Mouse (Mus musculus) hematopoietic multipotent progenitor cell, adult 10-12 weeks (in vitro differentiated cells): ENCODE measurements around the gene Gm3776. TPM values are rescaled to one million over a fixed set of nuclear protein-coding genes. Genes with fewer than 3 reads are reported as not detected.

Experiments
- polyA plus RNA-seq: library from polyadenylated mRNA; stranded (reverse); fragments of >175 nt; gene quantifications from 2 replicates; pipeline ENCODE4 v1.2.3, GENCODE M21; 2012; ENCODE audit warnings: low replicate concordance

The Gm3776 gene
- not detected in 2 replicates for polyA plus RNA-seq

DNA sequence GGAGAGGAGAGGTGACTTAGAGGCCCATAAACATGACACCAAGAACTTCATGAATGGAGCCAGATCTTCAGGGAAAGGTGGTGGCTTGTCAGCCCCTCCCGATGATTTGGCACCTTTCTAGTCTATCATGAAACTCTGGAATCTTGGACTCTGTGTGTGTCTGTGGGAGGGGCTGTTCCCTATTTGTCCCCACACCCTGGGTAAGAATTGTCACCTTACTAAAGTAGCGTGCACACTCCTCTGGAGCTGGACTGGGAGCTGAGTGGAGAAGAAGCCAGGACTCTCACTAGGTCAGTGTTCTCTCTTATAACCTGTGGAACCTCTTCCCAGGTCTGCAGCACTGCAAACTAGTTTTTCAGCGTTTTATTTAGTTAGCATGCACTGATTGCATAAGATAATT is at the start of gene Gm3776:
TSS of gene Gm3776 (plus strand) at position 216 of the 400 bp plus-strand sequence.

DNA sequence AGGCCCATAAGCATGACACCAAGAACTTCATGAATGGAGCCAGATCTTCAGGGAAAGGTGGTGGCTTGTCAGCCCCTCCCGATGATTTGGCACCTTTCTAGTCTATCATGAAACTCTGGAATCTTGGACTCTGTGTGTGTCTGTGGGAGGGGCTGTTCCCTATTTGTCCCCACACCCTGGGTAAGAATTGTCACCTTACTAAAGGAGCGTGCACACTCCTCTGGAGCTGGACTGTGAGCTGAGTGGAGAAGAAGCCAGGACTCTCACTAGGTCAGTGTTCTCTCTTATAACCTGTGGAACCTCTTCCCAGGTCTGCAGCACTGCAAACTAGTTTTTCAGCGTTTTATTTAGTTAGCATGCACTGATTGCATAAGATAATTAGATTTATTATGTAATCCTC is 26.5 kb upstream of the Gm3776 start, which contains the start of gene Gsta1:
TSS of gene Gsta1 (plus strand) at position 196 of the 400 bp plus-strand sequence.

DNA sequence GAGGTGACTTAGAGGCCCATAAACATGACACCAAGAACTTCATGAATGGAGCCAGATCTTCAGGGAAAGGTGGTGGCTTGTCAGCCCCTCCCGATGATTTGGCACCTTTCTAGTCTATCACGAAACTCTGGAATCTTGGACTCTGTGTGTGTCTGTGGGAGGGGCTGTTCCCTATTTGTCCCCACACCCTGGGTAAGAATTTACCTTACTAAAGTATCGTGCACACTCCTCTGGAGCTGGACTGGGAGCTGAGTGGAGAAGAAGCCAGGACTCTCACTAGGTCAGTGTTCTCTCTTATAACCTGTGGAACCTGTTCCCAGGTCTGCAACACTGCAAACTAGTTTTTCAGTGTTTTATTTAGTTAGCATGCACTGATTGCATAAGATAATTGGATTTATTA is 32.8 kb downstream of the Gm3776 start, which contains the start of gene Gm10639:
TSS of gene Gm10639 (plus strand) at position 201 of the 400 bp plus-strand sequence.

DNA sequence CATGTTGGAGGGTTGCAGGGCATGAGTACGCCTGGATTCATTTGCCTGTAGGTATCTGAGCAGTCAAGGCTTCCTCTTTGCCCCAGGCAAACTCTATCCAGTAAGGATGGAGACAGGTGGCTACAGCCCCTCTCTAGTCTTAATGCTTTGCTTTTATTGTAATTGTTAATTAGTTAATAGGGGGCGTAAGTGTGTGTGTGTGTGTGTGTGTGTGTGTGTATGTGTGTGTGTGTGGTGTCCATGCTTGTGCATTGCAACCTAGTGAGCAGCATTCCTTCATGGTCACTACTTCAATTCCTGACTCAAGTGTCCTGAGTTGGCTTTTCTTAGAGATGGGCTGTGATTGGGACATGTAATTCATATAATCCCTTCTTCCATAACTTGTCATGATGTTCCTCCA is 57.8 kb downstream of the Gm3776 start, which contains the start of gene Omt2a:
TSS of gene Omt2a (minus strand) at position 101 of the 400 bp plus-strand sequence.

Other genes with a start within 250 kb of the Gm3776 start
- gene Gcm1, start 205.2 kb upstream of the Gm3776 start, polyA plus RNA-seq: not detected in 2 replicates
- 23.5 and 39.5 TPM in 2 replicates for gene Fbxo9, start 148.1 kb upstream of the Gm3776 start, polyA plus RNA-seq
- 6.6 and 7.2 TPM in 2 replicates for gene Ick, start 147.9 kb upstream of the Gm3776 start, polyA plus RNA-seq
- 0.45 and 0.48 TPM in 2 replicates for gene Gsta4, start 74.4 kb upstream of the Gm3776 start, polyA plus RNA-seq
- not detected in 2 replicates for gene Gsta1, start 26.5 kb upstream of the Gm3776 start, polyA plus RNA-seq
- not detected in 2 replicates for gene Gm10639, start 32.8 kb downstream of the Gm3776 start, polyA plus RNA-seq
- not detected in 2 replicates for gene Omt2a, start 57.7 kb downstream of the Gm3776 start, polyA plus RNA-seq
- gene Omt2b, start 70.5 kb downstream of the Gm3776 start, polyA plus RNA-seq: not detected in 2 replicates
- gene Gsta2, start 98.7 kb downstream of the Gm3776 start, polyA plus RNA-seq: not detected in 2 replicates
- gene Dppa5a, start 111.0 kb downstream of the Gm3776 start, polyA plus RNA-seq: not detected in 2 replicates
- gene Ooep, start 121.6 kb downstream of the Gm3776 start, polyA plus RNA-seq: not detected in 2 replicates
- 0.64 and 1.4 TPM in 2 replicates for gene Ddx43, start 138.6 kb downstream of the Gm3776 start, polyA plus RNA-seq
- gene Cgas, start 186.1 kb downstream of the Gm3776 start, polyA plus RNA-seq: 1.1 and 4.1 TPM in 2 replicates
- gene Mto1, start 191.1 kb downstream of the Gm3776 start, polyA plus RNA-seq: 8.8 and 19.1 TPM in 2 replicates
- gene Gm17324, start 191.7 kb downstream of the Gm3776 start, polyA plus RNA-seq: 0.15 TPM in 1 of 2 replicates, not detected in the other
- gene Eef1a1, start 232.0 kb downstream of the Gm3776 start, polyA plus RNA-seq: 594 and 678 TPM in 2 replicates